Mouse (Mus musculus) retina, adult 2 months (tissue): ENCODE results near the gene Adssl1.
A peak's percentile ranks its signal among the peaks of the same experiment; 100 is the strongest.

Experiments used
- DNase-seq: peaks from one replicate; pipeline ENCODE4 v3.0.0-alpha.2; 2012; ENCODE audit warnings: low read depth, low spot score

Adssl1 gene

GRCm38 (mm10) chr12:112621900-112622299, 2.1 kb downstream of the Adssl1 start:
- DNase-seq: no peak

- no peak for DNase-seq
Measured at GRCm38 (mm10) chr12:112623742-112624141, 3.9 kb downstream of the Adssl1 start.

- no peak for DNase-seq
Measured at GRCm38 (mm10) chr12:112625700-112626099, 5.9 kb downstream of the Adssl1 start.

GRCm38 (mm10) chr12:112626455-112626854, 6.6 kb downstream of the Adssl1 start:
- DNase-seq: no peak

GRCm38 (mm10) chr12:112627097-112627881, 7.4 kb downstream of the Adssl1 start:
- DNase-seq: no peak

GRCm38 (mm10) chr12:112628197-112628596, 8.4 kb downstream of the Adssl1 start:
- no peak for DNase-seq

- no peak for DNase-seq
Measured at GRCm38 (mm10) chr12:112628928-112629721, 9.3 kb downstream of the Adssl1 start.

GRCm38 (mm10) chr12:112630029-112630428, 10.2 kb downstream of the Adssl1 start:
- DNase-seq: no peak

- no peak for DNase-seq
Measured at GRCm38 (mm10) chr12:112630796-112631195, 11.0 kb downstream of the Adssl1 start.

- DNase-seq: no peak
Measured at GRCm38 (mm10) chr12:112631472-112631871, 11.6 kb downstream of the Adssl1 start.

- DNase-seq: no peak
Measured at GRCm38 (mm10) chr12:112632084-112632777, 12.4 kb downstream of the Adssl1 start.

- no peak for DNase-seq
Measured at GRCm38 (mm10) chr12:112632907-112633306, 13.1 kb downstream of the Adssl1 start.

GRCm38 (mm10) chr12:112633686-112634085, 13.8 kb downstream of the Adssl1 start:
- no peak for DNase-seq

GRCm38 (mm10) chr12:112639526-112639925, 19.7 kb downstream of the Adssl1 start:
- DNase-seq: no peak

- no peak for DNase-seq
Measured at GRCm38 (mm10) chr12:112643126-112643525, 23.3 kb downstream of the Adssl1 start.

GRCm38 (mm10) chr12:112644180-112644854, 24.5 kb downstream of the Adssl1 start, which contains the start of gene Siva1:
TSS of gene Siva1 (plus strand) at chr12:112644679.
- peak; percentile 98 for DNase-seq

- no peak for DNase-seq
Measured at GRCm38 (mm10) chr12:112644855-112645506, 25.1 kb downstream of the Adssl1 start.

- no peak for DNase-seq
Measured at GRCm38 (mm10) chr12:112646139-112646538, 26.3 kb downstream of the Adssl1 start.

- no peak for DNase-seq
Measured at GRCm38 (mm10) chr12:112648081-112648480, 28.2 kb downstream of the Adssl1 start.

- no peak for DNase-seq
Measured at GRCm38 (mm10) chr12:112651778-112652439, 32.1 kb downstream of the Adssl1 start.
